Mouse (Mus musculus) brain, embryonic 14.5 days (tissue): ENCODE measurements around the gene Dazap2.
"Not testable (repeated sequence)": the region's sequence is repeated elsewhere in the genome, so short reads cannot be mapped to it uniquely, and the experiment has no call there.

Experiments used
- CTCF ChIP-seq: fragments of 200-500 bp; IDR thresholded peaks from 2 replicates; pipeline ENCODE4 v1.5.1; 2012; ENCODE audit warnings: inconsistent platforms, mild to moderate bottlenecking, moderate library complexity, borderline replicate concordance; ENCODE audit not compliant: insufficient read depth, insufficient read length; ENCODE audit errors: extremely low read depth
- POLR2A ChIP-seq: fragments of 200-500 bp; IDR thresholded peaks from 2 replicates; pipeline ENCODE4 v1.6.1; 2012; ENCODE audit warnings: mild to moderate bottlenecking, inconsistent platforms, borderline replicate concordance; ENCODE audit not compliant: poor library complexity, insufficient read depth, insufficient read length, severe bottlenecking; ENCODE audit errors: extremely low read depth

GRCm38 (mm10) chr15:100621671-100622070, 6.5 kb downstream of the Dazap2 start:
- not testable (repeated sequence) for TF ChIP-seq CTCF, POLR2A
